Mouse (Mus musculus) kidney, adult 2 months (tissue): ENCODE measurements around the gene Ncln. TPM values are rescaled to one million over a fixed set of nuclear protein-coding genes. Genes with fewer than 3 reads are reported as not detected.

Experiments
- DNase-seq: peaks from one replicate; pipeline ENCODE4 v3.0.0; 2021
- H3K27ac ChIP-seq: fragments of 200-500 bp; 2 replicates; pipeline ENCODE4 v1.5.1; 2012; ENCODE audit warnings: low read depth, low read length, control low read depth, inconsistent platforms; ENCODE audit not compliant: insufficient read depth
- H3K27me3 ChIP-seq: fragments of 200-500 bp; replicated peaks from 2 replicates; pipeline ENCODE4 v1.6.1; 2012; ENCODE audit warnings: mild to moderate bottlenecking, moderate library complexity, low read length, inconsistent platforms; ENCODE audit not compliant: control insufficient read depth, insufficient read depth
- H3K36me3 ChIP-seq: fragments of 200-500 bp; 2 replicates; pipeline ENCODE4 v1.6.1; 2012; ENCODE audit warnings: mild to moderate bottlenecking, moderate library complexity, low read length, inconsistent platforms; ENCODE audit not compliant: control insufficient read depth, insufficient read depth
- H3K4me1 ChIP-seq: fragments of 200-500 bp; 2 replicates; pipeline ENCODE4 v1.6.1; 2011; ENCODE audit warnings: low read length; ENCODE audit not compliant: control insufficient read depth, insufficient read depth
- H3K4me3 ChIP-seq: fragments of 200-500 bp; 2 replicates; pipeline ENCODE4 v1.5.1; 2011; ENCODE audit warnings: mild to moderate bottlenecking, low read depth, low read length, control low read depth; ENCODE audit not compliant: insufficient read depth
- CTCF ChIP-seq: fragments of 200-500 bp; conservative IDR thresholded peaks from 2 replicates; pipeline ENCODE4 v1.5.1; 2011; ENCODE audit warnings: low read depth, mild to moderate bottlenecking, control low read depth, low read length, moderate library complexity, mixed read lengths; ENCODE audit not compliant: insufficient read depth, insufficient read length
- POLR2A ChIP-seq: fragments of 200-500 bp; IDR thresholded peaks from one replicate; pipeline ENCODE4 v1.6.1; 2011; ENCODE audit warnings: low read depth, low read length, control low read depth
- WGBS: fragments of 180-500 bp; shearing (Covaris S2); methylation state at CpG from one replicate; pipeline ENCODE4 v1.1.7; 2018; 5-methylcytosine and 5-hydroxymethylcytosine counted together
- polyA plus RNA-seq: library from polyadenylated mRNA; depleted of rRNA; stranded (reverse); fragments of >200 nt; gene quantifications from 2 replicates; pipeline ENCODE4 v1.2.3, GENCODE M21; 2012

The Ncln gene
- polyA plus RNA-seq, 1 experiment = 148 TPM

DNA sequence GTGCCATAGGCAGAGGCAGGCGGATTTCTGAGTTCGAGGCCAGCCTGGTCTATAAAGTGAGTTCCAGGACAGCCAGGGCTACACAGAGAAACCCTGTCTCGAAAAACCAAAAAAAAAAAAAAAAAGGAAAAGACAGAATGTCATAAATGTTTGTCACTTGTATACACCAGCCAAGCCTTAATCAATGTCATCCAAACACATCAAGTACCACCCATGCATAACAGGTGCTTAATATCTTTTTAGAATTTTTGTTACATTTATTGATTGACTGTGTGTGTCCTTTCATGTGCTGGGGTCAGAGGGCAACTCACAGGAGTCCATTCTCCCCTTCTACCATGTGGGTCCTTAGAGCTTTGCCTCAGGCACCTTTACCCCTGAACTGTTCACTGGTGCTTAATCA lies 3.8 kb upstream of the Ncln start, which contains the start of gene S1pr4:
TSS of gene S1pr4 (minus strand) at position 101 of the 400 bp plus-strand sequence.
- H3K4me3 ChIP-seq = peak within 1 kb of the TSS; percentile 30
- H3K36me3 ChIP-seq = no peaks in the 10 kb centered on the region
- no peak for TF ChIP-seq POLR2A
- no peak for TF ChIP-seq CTCF
- 75% methylated on average over 3 of the region's 3 CpGs for WGBS
- H3K27ac ChIP-seq = peak within 1 kb of the TSS; percentile 61
- no peak for DNase-seq
- no peaks in the 10 kb centered on the region for H3K27me3 ChIP-seq
- peaks cover 3% of the 10 kb centered on the region; the same call in 1 of the 2 replicates for H3K4me1 ChIP-seq

- WGBS = 73% methylated on average over 23 of the region's 23 CpGs
- H3K4me1 ChIP-seq = peaks cover 8% of the 10 kb centered on the region; the same call in 1 of the 2 replicates
- no peak for TF ChIP-seq CTCF
- no peak for TF ChIP-seq POLR2A
- peak; percentile 73 for DNase-seq
- no peaks in the 10 kb centered on the region for H3K27me3 ChIP-seq
- H3K27ac ChIP-seq = peak overlapping the region; percentile 61
- H3K4me3 ChIP-seq = peak overlapping the region; percentile 30
- H3K36me3 ChIP-seq = no peaks in the 10 kb centered on the region
These were observed 3.2 kb upstream of the Ncln start for GRCm38 (mm10) chr10:81499250-81499901.

DNA sequence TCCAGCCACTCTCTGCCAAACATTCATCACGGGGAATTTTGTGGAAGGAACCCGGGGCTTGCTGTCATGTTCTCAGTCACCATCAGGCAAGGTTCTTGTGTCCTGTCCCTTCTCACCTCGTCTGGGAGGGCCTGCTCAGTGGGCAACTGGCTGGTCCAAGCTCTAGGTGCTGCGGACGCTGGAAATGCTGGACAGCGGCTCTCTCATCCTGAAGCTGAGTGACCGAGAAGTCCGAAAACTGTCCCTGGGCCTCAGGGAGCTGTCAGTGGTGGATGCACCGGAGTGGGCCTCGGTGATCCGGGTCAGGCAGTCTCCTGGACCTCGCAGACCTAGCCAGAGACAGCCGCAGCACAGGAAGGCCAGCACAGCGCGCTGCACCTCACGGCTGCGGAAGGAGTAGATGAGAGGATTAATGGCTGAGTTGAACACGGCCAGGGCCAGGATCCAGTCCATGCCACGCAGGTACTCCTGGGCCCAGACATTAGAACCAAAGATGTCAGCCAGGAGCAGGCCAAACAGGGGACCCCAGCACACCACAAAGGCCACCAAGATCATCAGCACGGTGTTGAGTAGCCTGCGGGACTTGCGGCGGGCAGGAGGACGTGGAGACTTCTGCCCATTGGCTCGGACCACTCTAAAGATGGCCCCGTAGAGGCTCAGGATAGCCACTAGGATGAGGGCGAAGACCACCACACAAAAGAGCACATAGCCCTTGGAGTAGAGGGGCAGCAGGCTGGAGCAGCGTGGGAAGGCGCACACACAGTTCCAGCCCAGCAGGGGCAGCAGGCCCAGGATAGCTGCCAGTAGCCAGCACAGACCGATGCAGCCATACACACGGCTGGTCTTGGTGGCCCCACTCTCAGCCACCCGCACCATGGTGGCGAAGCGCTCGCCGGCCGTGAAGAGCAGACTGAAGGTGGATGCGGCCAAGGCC lies 2.4 kb upstream of the Ncln start:
- peak overlapping the region; percentile 61 for H3K27ac ChIP-seq
- H3K4me1 ChIP-seq = peaks cover 8% of the 10 kb centered on the region; the same call in 1 of the 2 replicates
- no peaks in the 10 kb centered on the region for H3K27me3 ChIP-seq
- DNase-seq = no peak
- TF ChIP-seq CTCF (no peak), POLR2A (no peak)
- peak overlapping the region; percentile 30 for H3K4me3 ChIP-seq
- WGBS = 84% methylated on average over 38 of the region's 38 CpGs
- H3K36me3 ChIP-seq = no peaks in the 10 kb centered on the region

DNA sequence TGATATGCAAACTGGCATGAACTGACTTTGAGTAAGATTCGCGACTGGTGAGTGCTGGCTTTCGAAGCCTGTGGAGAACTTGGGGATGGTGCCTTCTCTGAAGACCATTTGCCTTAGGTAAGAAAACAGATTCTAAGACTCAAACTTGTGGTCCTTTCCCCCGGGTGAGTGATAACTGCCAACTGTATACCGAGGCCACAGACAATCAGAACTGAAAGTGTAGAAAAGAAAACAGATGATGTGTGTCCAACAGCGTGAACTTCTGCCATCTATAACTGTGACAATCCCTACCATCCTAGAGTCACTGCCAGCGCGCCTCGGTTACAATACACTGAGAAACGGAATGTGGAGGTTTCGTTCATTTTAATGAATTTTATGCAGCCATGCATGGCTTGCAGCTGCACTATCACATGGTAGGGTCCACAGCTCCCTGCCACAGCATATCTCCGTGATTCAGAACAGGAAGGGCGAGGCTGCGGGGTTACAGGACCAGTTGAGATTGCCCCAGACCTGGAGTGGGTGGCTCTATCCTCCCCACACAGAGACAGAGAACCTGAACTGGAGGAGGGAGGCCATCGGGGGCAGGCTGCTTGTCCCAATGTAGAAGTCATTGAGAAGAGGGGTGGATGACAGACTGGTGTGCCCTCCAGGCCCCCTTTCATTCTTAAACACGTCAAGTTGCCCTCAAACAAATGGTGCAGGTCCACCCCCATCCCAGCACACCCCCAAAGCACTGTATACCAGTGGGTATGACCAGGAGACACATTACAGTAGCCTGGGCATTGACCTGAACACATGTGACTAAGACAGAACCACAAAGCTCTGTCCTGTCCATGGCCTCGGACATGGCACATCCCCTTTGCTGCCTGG lies 1.4 kb upstream of the Ncln start:
- H3K27me3 ChIP-seq = no peaks in the 10 kb centered on the region
- 73% methylated on average over 17 of the region's 17 CpGs for WGBS
- H3K4me1 ChIP-seq = peaks cover 8% of the 10 kb centered on the region; the same call in 1 of the 2 replicates
- TF ChIP-seq POLR2A (no peak), CTCF (no peak)
- no peak for DNase-seq
- H3K27ac ChIP-seq = no peak overlapping the region
- no peak overlapping the region for H3K4me3 ChIP-seq
- H3K36me3 ChIP-seq = no peaks in the 10 kb centered on the region

- DNase-seq = no peak
- Histone ChIP-seq H3K36me3 (no peaks in the 10 kb centered on the region), H3K4me1 (peaks cover 8% of the 10 kb centered on the region; the same call in 1 of the 2 replicates), H3K27ac (no peak overlapping the region), H3K4me3 (no peak overlapping the region), H3K27me3 (no peaks in the 10 kb centered on the region)
- TF ChIP-seq POLR2A (no peak), CTCF (no peak)
- 16% methylated on average over 4 of the region's 4 CpGs for WGBS
These were observed 777 bp upstream of the Ncln start for GRCm38 (mm10) chr10:81496969-81497368.

DNA sequence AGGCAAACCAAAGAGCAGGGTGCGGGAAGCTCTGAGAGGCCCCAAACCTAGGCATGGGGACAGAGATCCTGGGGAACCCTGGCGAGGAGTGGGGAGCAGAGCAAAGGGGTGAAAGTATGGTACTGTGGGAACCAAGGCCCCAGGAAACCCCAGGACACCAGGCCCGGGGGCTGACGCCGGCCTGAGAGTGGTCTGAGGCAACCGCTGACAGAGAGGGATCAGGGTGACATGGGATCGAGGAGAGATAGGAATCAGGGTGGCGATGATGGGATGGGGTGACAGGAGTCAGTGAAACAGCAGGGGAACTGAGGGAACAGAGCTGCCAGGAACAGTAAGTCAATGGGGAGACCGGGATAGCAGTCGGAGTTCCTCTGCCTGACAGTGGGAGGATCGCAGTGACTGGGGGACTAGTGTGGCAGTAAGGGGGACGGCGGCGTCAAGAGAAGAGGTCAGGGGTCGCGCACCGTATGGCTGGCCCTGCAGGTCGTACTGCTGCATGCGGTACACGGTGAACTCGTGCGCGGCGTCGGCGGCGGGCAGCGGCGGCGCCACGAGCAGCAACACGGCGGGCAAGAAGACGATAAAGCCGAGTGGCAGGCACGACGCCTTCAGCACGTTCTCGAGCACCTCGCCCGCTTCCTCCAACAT lies 452 bp downstream of the Ncln start:
- H3K27ac ChIP-seq = 0 out of 2 replicates have a peak overlapping the region, but pooled peaks have one; percentile 29

More for the DNA sequence above, 452 bp downstream of the Ncln start:
- Histone ChIP-seq H3K27me3 (no peaks in the 10 kb centered on the region), H3K4me1 (peaks cover 8% of the 10 kb centered on the region; the same call in 1 of the 2 replicates), H3K36me3 (no peaks in the 10 kb centered on the region), H3K4me3 (peak overlapping the region; percentile 82)
- WGBS = 2% methylated on average over 39 of the region's 41 CpGs
- no peak for DNase-seq
- TF ChIP-seq CTCF (no peak), POLR2A (no peak)
